Mouse (Mus musculus): Measurements from ENCODE around the gene Smarca2.

Smarca2 gene

DNA sequence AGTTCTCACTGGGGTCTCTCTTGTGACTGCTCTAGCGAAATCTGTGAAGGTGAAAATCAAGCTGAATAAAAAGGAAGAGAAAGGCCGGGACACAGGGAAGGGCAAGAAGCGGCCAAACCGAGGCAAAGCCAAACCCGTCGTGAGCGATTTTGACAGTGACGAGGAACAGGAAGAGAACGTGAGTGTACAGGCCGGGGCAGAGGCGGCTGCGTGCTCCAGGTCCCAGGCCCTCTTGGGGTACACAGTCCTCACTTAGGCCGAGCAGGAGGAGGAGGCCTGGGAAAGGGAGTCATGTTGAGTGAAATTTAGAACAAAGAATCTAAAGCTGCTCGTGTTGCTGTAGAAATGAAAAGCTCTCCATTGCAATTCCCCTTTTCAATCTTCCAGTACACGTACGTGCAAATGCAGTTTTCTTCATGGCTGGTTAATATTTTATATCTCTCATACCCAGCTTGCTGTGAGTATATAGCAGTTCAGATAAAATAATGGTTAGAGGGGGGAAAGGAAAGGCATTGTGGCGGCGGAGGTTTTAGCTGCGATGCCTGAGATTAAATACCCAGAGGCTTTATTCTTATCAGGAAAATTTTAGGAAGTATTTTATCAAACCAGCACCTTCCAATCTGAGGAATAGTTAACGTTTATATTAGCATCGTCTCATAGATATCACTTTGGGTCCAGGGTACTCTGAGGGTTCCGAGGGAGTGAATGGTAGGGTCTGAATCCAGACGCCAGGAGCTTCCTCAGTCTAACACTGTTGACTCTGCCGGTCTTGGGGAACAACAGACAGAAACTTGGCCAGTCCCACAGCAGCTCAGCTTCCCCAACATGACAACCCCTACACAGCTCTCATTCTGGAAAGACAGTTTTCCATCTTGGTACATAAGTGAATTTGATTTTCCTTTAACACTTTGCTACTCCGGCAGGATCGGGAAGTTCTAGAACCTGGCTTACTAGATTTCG lies 171.5 kb downstream of the Smarca2 start:
- no peak for DNase-seq (ENCODE audit: low spot score)

DNA sequence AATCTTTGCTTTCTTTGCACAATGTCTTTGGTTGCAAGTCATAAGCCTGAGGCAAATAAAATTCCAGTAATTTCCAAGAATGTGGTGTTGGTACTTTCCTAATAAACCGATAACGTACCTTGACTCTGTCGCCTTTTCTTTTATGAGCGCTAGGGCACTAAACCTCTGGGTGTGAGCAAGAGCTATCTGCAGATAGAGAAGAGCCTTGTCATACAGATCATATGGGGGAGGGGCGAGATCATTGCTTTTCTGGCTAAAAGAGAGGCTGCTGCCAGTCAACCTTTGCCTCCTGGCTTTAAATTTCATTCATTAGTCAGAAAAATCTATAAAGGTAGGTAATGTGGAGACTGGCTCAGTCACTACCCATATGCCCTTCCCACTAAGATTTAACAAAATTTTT lies 173.3 kb downstream of the Smarca2 start:
- no peak for DNase-seq (ENCODE audit: low spot score)

- no peak for DNase-seq (ENCODE audit: low spot score)
These were observed 176.4 kb downstream of the Smarca2 start for GRCm38 (mm10) chr19:26781209-26781608.

GRCm38 (mm10) chr19:26788446-26788845 lies 183.6 kb downstream of the Smarca2 start:
- no peak for DNase-seq (ENCODE audit: low spot score)

DNA sequence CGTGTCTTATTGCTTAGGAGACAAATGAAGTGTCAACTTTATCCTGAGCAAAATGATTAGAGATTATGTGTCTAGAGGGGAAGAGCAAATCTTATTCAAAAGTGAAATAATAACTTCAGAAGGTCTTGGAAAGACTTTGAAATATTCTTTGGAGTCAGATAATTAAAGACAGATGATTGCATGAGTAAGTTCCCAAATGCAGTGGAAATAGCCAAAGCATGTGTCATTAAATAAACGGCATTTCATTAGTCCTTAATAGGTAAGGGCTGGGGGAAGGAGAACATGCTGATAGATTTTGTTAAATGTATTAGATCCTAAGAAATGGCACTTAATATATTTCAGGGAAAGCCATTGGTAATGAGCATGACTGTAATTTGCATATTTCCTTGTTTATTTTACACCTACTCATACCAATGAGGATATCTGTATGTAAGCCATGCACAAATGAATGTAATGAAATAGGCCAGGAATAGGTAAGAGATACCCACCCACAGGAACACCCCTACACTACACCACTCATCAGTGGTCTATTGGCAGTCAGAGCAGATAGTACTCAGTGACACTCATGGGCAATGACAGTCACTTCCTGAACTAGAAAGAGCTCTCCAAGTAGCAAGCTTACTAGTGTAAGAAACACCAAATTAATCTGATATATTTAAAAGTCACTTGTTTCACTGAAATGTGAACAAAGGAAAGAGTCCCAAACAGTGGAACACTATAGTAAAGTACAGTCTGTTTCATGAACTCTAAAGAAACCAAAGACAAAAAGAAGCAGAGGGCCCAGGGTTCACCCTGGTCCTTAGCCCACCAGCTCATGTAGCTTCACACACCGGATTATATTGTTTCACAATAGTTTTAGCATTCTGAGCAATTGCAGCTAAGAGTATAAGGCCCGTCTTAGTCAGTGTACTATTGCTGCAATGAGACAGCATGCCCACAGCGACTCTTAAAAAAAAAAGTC lies 185.8 kb downstream of the Smarca2 start:
- no peak for DNase-seq (ENCODE audit: low spot score)

DNA sequence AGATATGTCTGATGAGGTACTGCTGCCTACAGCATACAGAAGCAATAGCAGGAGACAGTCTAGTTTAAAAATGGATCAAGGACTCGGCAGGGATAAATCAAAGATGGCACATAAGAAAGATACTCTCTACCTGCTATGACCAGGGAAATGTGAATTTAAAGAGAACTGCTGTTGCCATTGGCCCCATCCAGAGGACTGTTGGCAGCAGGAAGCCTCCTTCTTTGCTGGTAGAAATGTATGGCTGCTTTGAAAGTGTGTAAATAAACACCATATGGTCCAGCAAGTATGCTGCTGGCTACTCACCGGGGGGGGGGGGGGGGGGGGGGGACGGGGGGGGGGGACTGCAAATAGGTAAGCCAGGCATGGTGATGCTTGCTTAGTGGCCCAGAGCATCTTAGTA lies 189.5 kb downstream of the Smarca2 start:
- no peak for DNase-seq (ENCODE audit: low spot score)

DNA sequence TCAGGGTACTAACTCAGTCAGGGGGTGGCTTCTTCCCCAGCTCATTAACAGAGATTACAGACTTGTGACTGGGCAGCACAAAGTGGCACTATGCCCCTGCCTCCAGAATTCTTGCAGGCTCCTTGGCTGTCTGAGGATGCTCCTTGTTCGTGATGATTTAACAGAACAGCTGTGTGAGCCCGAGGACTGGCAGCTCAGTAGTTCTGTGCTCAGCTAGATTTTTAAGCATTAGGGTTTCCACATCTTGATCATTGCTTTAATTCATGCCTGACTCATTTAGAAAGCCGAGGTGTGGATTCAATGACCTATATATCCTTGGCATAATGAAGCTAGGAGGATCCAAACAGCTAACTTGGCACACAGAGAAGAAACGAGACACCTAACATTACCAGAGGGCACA lies 191.2 kb downstream of the Smarca2 start:
- no peak for DNase-seq (ENCODE audit: low spot score)

DNA sequence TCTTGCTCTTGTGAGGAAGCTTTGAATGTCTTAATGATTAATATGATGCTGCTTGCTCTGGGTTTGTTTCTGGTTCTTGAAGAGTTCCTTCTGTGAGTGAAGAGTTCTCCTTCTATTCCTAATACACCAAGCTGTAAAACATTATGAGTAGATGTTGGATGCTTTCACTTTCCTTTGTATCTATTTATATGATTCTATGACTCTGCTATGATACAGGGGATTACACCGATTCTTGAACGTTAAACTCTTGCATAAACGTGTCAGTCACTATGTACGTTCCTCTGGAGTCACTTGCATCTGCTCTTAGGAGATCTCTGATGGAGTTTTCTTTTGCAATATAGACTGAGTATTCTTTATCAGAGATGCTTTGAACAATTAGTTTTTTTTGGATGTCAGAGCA lies 199.6 kb downstream of the Smarca2 start:
- no peak for DNase-seq (ENCODE audit: low spot score)

DNA sequence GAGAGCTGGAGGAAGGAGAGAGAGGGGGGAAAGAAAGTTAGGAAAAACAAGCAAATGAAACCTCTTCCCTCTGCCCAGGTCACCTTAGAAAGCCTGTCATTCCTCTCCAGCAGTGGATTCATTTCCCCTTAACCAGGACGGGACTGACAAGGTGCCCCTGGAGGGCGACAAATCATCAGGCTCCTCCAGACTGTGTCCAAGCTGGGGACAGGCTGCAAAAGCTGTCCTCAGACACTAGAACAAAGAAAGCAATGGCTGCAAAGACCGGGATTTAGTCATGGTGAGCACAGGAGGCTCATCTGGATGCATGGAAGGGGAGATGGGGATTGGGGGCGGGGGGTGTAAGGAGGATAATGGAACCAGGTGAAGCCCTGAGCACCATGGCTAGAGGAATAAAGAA lies 209.8 kb downstream of the Smarca2 start:
- no peak for DNase-seq (ENCODE audit: low spot score)

- no peak for DNase-seq (ENCODE audit: low spot score)
These were observed 213.1 kb downstream of the Smarca2 start for GRCm38 (mm10) chr19:26817901-26818300.
